Mouse (Mus musculus): ENCODE measurements around the gene Pidd1. TPM values are rescaled to one million over a fixed set of nuclear protein-coding genes. Genes with fewer than 3 reads are reported as not detected.

Gene Pidd1
- polyA plus RNA-seq (2012; rRNA removed) = 6.7 and 7.1 TPM in 2 replicates

DNA sequence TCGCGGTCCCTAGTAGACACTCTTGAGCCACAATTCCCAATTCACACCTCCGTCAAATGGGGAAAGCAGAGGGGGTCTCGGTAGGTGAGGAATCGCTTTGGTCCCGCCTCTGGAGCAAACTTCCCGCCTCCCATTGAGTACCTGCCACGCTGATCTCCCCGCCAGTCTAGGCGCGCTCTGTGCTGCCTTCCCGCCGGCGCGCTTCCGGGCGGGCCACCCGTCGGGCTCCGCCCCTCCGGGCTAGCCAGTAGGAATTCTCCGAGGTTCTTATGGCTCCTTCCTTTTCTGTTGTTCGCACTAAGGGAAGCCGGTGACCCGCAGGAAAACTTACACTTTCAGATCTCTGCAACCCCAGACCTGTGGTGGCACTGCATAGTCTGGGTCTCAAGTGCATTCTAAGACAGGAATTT, at the start of gene Pidd1:
Gene Pidd1 (minus strand): TSS at position 198 of the 410 bp plus-strand sequence.
- peak; percentile 69 for DNase-seq
- H3K4me1 ChIP-seq (ENCODE audit: control insufficient read depth, insufficient read depth, low read length) = peaks cover 11% of the 10 kb centered on the region; the same call in 1 of the 2 replicates
- TF ChIP-seq CTCF (IDR thresholded peaks at IDR 0.05; ENCODE audit: insufficient read depth, low read length) = no peak
- peak; percentile 20; the same call in 1 of the 2 replicates for TF ChIP-seq POLR2A (IDR thresholded peaks at IDR 0.05; ENCODE audit: borderline replicate concordance, extremely low read depth, low read depth, low read length)
- WGBS = under 1% methylated on average over 25 of the region's 25 CpGs
- peak within 1 kb of the TSS; percentile 52 for H3K4me3 ChIP-seq (replicated peaks; ENCODE audit: extremely low read depth, low read depth, low read length)

GRCm38 (mm10) chr7:141492738-141493137, 48.9 kb upstream of the Pidd1 start:
- no peak for TF ChIP-seq POLR2A (IDR thresholded peaks at IDR 0.05; ENCODE audit: borderline replicate concordance, extremely low read depth, low read depth, low read length)
- WGBS = 83% methylated on average over 5 of the region's 5 CpGs
- H3K4me1 ChIP-seq (ENCODE audit: control insufficient read depth, insufficient read depth, low read length) = no peaks in the 10 kb centered on the region
- H3K4me3 ChIP-seq (replicated peaks; ENCODE audit: extremely low read depth, low read depth, low read length) = no peak overlapping the region
- DNase-seq = no peak

DNA sequence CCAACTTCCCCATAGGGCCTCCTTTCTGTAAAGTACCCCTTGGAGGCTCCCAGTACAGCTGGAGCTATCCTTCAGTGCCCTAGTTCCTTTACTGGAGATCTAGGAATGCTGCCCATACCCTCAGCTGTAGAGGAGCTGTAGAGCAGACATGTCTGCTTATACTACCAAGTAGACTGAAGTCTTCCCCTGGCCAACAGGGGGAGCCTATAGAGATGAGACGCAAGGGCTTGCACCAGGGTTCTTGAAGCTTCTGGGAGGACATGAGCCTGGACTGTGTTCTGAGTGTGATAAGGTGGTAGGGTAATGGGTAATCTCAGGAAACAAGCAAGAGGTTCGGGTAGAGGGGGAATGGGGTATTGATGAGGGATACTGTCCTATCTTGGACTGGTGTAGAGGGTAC, 47.3 kb upstream of the Pidd1 start:
- TF ChIP-seq CTCF (IDR thresholded peaks at IDR 0.05; ENCODE audit: insufficient read depth, low read length) = 0 out of 2 replicates have a peak, but pooled peaks have one; percentile 19
- TF ChIP-seq POLR2A (IDR thresholded peaks at IDR 0.05; ENCODE audit: borderline replicate concordance, extremely low read depth, low read depth, low read length) = no peak
- Histone ChIP-seq H3K4me1 (ENCODE audit: control insufficient read depth, insufficient read depth, low read length) (no peaks in the 10 kb centered on the region), H3K4me3 (replicated peaks; ENCODE audit: extremely low read depth, low read depth, low read length) (no peak overlapping the region)
- WGBS = 76% methylated on average over 2 of the region's 2 CpGs
- no peak for DNase-seq

DNA sequence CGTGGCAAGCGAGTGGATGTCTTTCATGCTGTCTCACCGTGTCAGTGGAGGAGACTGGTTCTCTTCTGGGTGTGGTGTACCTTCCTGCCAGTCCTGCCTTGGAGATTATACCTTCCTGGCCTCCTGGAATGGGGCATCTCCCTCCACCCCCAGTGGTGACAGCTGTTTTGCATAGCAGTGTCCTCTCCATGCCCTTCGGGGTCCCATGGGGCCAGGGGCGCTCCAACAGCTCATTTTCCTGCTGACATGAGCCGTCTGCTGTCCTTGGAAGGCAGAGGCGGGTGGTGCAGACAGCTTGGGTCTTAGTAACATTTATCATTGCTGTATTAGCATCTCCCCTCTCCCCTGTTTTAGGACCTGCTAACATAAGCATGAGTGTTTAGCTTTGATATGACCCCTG, 43.3 kb upstream of the Pidd1 start:
- H3K4me1 ChIP-seq (ENCODE audit: control insufficient read depth, insufficient read depth, low read length) = no peaks in the 10 kb centered on the region; the same call in 1 of the 2 replicates
- no peak for DNase-seq
- no peak overlapping the region for H3K4me3 ChIP-seq (replicated peaks; ENCODE audit: extremely low read depth, low read depth, low read length)
- TF ChIP-seq POLR2A (IDR thresholded peaks at IDR 0.05; ENCODE audit: borderline replicate concordance, extremely low read depth, low read depth, low read length) = no peak
- no peak for TF ChIP-seq CTCF (IDR thresholded peaks at IDR 0.05; ENCODE audit: insufficient read depth, low read length)
- 80% methylated on average over 7 of the region's 7 CpGs for WGBS

- TF ChIP-seq POLR2A (IDR thresholded peaks at IDR 0.05; ENCODE audit: borderline replicate concordance, extremely low read depth, low read depth, low read length) (no peak), CTCF (IDR thresholded peaks at IDR 0.05; ENCODE audit: insufficient read depth, low read length) (no peak)
- 95% methylated on average over 1 of the region's 1 CpGs for WGBS
- no peak for DNase-seq
- H3K4me3 ChIP-seq (replicated peaks; ENCODE audit: extremely low read depth, low read depth, low read length) = no peak overlapping the region
- peaks cover 2% of the 10 kb centered on the region for H3K4me1 ChIP-seq (ENCODE audit: control insufficient read depth, insufficient read depth, low read length)
These were observed 42.4 kb upstream of the Pidd1 start for GRCm38 (mm10) chr7:141486239-141486638.

DNA sequence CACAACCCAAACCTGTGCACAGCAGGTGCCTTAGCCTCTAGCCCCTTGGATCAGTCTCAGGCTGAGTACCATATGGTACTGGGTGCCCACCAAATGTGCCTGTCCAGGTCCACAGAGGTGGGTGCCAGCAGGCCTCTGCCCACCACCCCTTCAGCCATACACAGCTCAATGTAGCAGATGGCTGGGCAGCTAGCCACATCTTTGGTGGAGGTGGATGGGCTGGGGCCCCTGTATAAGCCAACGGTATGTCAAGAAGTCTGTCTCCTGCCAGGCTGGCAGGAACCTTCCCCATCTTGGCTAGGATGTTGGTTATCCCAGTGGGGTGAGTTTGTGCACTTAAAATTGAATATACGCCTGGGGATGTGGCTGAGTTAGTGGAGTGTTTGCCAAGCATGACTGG, 41.8 kb upstream of the Pidd1 start:
- WGBS = 86% methylated on average over 2 of the region's 2 CpGs
- H3K4me3 ChIP-seq (replicated peaks; ENCODE audit: extremely low read depth, low read depth, low read length) = no peak overlapping the region
- TF ChIP-seq POLR2A (IDR thresholded peaks at IDR 0.05; ENCODE audit: borderline replicate concordance, extremely low read depth, low read depth, low read length) = no peak
- no peak for TF ChIP-seq CTCF (IDR thresholded peaks at IDR 0.05; ENCODE audit: insufficient read depth, low read length)

DNA sequence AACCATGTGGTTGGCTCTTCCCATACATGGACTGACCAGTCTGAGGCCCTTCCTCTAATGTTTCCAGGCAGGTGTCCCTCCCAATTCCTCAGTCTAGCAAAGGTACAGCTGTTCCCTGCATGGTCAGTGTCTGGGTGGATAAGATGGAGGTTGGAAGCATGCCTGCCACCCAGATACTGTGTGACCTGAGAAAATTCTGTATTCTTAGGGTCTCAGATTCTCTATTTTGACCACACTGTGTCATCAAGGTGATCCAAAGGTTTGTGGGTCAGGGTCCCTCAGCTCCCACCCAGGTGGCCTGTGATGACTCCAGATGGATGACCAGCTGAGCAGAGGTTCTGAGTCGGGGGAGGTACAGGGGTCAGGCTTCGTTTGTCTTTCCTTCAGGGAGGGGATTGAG, 41.4 kb upstream of the Pidd1 start:
- TF ChIP-seq POLR2A (IDR thresholded peaks at IDR 0.05; ENCODE audit: borderline replicate concordance, extremely low read depth, low read depth, low read length) = no peak
- no peak for TF ChIP-seq CTCF (IDR thresholded peaks at IDR 0.05; ENCODE audit: insufficient read depth, low read length)
- Histone ChIP-seq H3K4me3 (replicated peaks; ENCODE audit: extremely low read depth, low read depth, low read length) (no peak overlapping the region), H3K4me1 (ENCODE audit: control insufficient read depth, insufficient read depth, low read length) (peaks cover 9% of the 10 kb centered on the region)
- 83% methylated on average over 2 of the region's 2 CpGs for WGBS
- no peak for DNase-seq

More for the DNA sequence above, 41.8 kb upstream of the Pidd1 start:
- no peak for DNase-seq
- peaks cover 7% of the 10 kb centered on the region for H3K4me1 ChIP-seq (ENCODE audit: control insufficient read depth, insufficient read depth, low read length)

DNA sequence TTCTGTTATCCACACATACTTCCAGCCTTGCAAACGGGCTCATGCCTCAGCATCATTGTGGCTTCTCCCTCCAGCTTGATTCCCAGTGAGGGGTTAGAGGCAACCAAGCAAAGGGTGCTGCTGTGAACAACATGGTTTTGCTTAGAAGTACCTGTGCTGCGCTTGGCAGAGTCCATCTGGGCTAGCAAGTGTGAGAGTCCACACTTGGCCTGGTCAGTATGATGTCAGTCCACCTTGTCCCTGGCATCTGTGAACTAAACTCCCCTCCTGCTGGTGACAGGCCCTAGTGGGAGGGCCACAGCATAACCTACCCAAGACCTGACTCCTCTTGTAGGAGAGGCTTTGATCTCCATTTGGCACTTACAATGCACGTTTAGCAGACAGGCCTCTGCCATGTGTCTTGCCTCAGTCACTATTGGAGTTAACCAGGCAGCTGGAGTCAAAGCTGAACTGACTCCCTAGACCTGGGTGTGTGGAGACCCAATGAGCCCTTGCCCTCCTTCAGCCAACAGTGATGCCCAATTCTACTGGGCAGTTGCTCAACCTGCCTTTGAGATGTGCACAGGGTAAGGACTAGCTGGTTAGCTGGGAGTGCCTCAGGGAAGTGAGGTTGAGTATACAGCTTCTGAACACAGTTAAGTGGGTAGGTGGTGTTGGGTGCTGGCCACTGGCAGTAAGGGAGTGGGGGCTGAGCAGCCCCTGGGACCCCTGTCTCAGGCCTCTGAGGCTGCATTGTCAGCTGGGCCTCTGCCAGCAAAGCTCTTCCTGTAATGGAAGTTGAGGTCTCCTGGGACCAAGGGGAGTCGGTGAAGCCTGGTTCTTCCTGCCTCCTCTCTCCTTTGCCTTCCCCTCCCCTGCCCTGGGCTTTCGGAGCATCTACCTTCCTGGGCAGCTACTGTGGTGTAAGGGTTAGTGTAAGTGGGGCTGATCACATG, 40.6 kb upstream of the Pidd1 start:
- DNase-seq = no peak
- Histone ChIP-seq H3K4me3 (replicated peaks; ENCODE audit: extremely low read depth, low read depth, low read length) (no peak overlapping the region), H3K4me1 (ENCODE audit: control insufficient read depth, insufficient read depth, low read length) (peaks cover 9% of the 10 kb centered on the region)
- TF ChIP-seq CTCF (IDR thresholded peaks at IDR 0.05; ENCODE audit: insufficient read depth, low read length) (no peak), POLR2A (IDR thresholded peaks at IDR 0.05; ENCODE audit: borderline replicate concordance, extremely low read depth, low read depth, low read length) (no peak)
- WGBS = 71% methylated on average over 5 of the region's 5 CpGs

GRCm38 (mm10) chr7:141483114-141483653, 39.4 kb upstream of the Pidd1 start:
- TF ChIP-seq POLR2A (IDR thresholded peaks at IDR 0.05; ENCODE audit: borderline replicate concordance, extremely low read depth, low read depth, low read length) = no peak
- no peak for TF ChIP-seq CTCF (IDR thresholded peaks at IDR 0.05; ENCODE audit: insufficient read depth, low read length)
- no peak for DNase-seq
- H3K4me1 ChIP-seq (ENCODE audit: control insufficient read depth, insufficient read depth, low read length) = peaks cover 9% of the 10 kb centered on the region
- H3K4me3 ChIP-seq (replicated peaks; ENCODE audit: extremely low read depth, low read depth, low read length) = no peak overlapping the region
- 77% methylated on average over 6 of the region's 6 CpGs for WGBS

Data from lung, adult 2 months (tissue).